Mouse (Mus musculus) Patski (cell line): ENCODE measurements at regions not wholly inside any gene's neighbourhood (a gene's known extent, or its start where the extent isn't known, plus 50 kb on each side); places are given as distances from the start of the nearest gene placed in this dataset.
A peak's percentile ranks its signal among the peaks of the same experiment; 100 is the strongest.

ENCODE experiments used
- ATAC-seq: fragments of 100-300 bp; one replicate; pipeline ENCODE4 v1.8.0; 2021
- CTCF ChIA-PET: fragments of 350-600 bp; sonication (Branson Sonifier 250); formaldehyde crosslinking; loops from one replicate; lab custom pipeline; 2022; ENCODE audit warnings: inconsistent platforms; lab: Charles Lee
- POLR2A ChIA-PET: fragments of 350-600 bp; sonication (Branson Sonifier 250); formaldehyde crosslinking; loops from one replicate; lab custom pipeline; 2022; ENCODE audit warnings: antibody characterized with exemption, inconsistent platforms; lab: Charles Lee
- DNase-seq: peaks from one replicate; pipeline ENCODE4 v3.0.0-alpha.2; 2011; ENCODE audit warnings: low read depth, low spot score
- H3K27me3 ChIP-seq: fragments of 371-371 bp; one replicate; pipeline ENCODE4 v1.5.1; 2021
- CTCF ChIP-seq: fragments of 100-300 bp; IDR thresholded peaks from one replicate; pipeline ENCODE4 v1.5.1; 2021
- in situ Hi-C: fragments of 300-500 bp; cut with MboI; formaldehyde crosslinking; loops from 3 replicates; pipeline ENCODE4 v1.11.1; 2018; ENCODE audit warnings: low pct_unique_long_range_greater_than_20kb, mixed read lengths

DNA sequence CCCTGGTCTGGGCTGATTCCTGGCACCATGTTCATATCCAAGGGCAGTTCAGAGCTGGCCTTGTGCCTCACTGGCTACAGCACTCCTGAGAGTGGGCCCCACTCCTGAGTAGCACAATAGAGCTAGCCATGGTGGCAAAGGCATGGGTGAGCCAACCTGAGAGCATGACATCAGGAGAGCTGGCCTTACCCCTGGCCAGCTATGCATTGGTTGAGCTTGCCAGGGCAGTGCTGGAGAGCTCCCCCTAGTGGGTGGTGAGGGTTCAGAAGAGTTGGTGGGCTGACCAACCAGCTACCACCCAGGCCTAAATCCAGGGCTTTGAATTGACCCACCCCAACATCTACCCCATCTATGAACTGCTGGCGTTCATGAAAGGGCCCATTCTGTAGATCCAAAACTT is 106.0 kb upstream of the Usp24 start:
- peak; percentile 47 for TF ChIP-seq CTCF
- CTCF ChIA-PET, result interaction anchor here (2.2 to 2.5 kb wide), 2 partner anchors 12 to 15 kb away, joined by 6 read pairs; no protein-coding TSS in a partner anchor
- ATAC-seq (no peak), DNase-seq (no peak)
- POLR2A ChIA-PET, result no interaction called here
- no peaks in the 10 kb centered on the region for H3K27me3 ChIP-seq
- in situ Hi-C loops, result no loop called here

DNA sequence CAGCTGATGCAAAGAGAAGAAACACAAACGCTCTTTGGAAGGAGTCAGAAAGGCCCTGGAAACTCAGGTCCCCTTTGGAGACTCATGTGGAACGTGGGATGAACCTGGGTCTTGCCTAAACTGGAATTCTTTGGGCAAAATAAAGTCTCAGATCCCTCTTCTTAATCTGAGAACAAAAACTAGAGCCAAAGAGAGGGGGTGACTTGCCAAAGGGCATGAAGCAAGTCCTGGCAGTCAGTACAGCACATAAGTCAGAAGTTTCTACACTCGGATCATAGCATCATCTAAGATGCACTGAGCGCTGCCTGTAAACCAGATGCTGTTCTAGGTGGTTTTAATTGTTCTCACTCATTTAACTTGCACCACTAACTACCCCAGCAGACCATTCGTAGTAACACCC is 101.8 kb upstream of the Usp24 start:
- DNase-seq (no peak), ATAC-seq (no peak)
- no peaks in the 10 kb centered on the region for H3K27me3 ChIP-seq
- TF ChIP-seq CTCF, result no peak
- in situ Hi-C loops, result no loop called here
- ChIA-PET CTCF (no interaction called here), POLR2A (no interaction called here)

DNA sequence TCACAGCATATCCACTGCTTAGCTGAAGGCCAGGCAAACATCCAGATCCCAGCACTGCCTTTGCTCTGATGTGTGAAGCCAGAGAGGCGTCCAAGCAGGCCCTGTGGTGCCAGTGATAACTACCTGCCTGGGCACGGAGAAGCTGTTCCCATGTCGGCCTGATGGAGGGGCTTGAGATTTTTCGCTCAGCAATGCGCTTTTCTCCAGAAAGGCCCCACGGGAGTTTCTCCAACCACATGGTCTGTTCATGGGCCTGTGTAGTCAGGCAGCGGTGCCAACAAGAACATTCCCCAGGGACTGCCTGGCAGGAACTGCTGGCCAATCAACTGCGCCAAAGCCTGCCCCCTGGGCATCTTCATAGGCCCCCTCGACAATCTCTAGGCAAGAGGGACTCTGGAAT is 95.4 kb upstream of the Usp24 start:
- in situ Hi-C loops, result loop anchor here (10.0 kb wide), 2 partner anchors 1176 to 1316 kb away; no protein-coding TSS in a partner anchor
- H3K27me3 ChIP-seq, result no peaks in the 10 kb centered on the region
- DNase-seq (no peak), ATAC-seq (no peak)
- POLR2A ChIA-PET, result no interaction called here
- CTCF ChIA-PET, result no interaction called here
- TF ChIP-seq CTCF, result no peak

DNA sequence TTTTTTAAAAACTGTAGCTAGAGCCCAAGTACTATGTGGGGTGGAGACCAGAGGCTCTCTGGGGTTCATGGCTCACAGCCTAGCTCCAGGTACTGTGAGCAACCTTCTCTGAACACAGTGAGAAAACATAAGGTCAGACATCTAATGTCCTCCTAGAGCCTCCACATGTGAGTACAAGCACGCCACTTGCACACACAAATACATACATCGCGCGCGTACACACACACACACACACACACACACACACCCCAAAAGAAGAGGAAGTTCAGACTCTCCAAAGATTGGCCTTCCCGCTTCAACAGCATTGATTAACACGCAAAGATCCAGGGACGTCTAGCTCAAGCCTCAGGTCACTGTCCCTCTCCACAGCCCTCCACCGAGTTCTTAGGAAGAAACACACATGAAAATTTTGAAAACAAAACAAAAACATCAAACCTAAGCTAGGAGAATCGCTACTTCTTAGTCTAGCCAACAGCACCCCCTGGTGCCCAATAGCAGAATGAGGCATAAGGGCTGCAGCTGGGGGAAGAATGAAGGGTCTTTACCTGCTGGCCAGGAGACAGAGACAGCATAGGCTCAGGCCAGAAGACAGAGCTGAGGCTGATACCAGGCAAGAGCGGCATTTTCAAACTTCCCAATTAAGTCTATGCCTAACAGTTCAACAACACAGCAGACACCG is 90.7 kb upstream of the Usp24 start:
- no peaks in the 10 kb centered on the region for H3K27me3 ChIP-seq
- in situ Hi-C loops, result loop anchor here (5.0 to 10.0 kb wide), 4 partner anchors 152 to 1321 kb away; no protein-coding TSS in a partner anchor
- TF ChIP-seq CTCF, result peak; percentile 93
- DNase-seq, result no peak
- ChIA-PET POLR2A (interaction anchor here (0.9 to 1.3 kb wide), 2 partner anchors 8 to 141 kb away, joined by 3 to 4 read pairs; no protein-coding TSS in a partner anchor), CTCF (interaction anchor here (0.7 to 2.4 kb wide), 8 partner anchors 35 to 1194 kb away, joined by 3 to 16 read pairs (median 3); no protein-coding TSS in a partner anchor)
- ATAC-seq, result no peak

DNA sequence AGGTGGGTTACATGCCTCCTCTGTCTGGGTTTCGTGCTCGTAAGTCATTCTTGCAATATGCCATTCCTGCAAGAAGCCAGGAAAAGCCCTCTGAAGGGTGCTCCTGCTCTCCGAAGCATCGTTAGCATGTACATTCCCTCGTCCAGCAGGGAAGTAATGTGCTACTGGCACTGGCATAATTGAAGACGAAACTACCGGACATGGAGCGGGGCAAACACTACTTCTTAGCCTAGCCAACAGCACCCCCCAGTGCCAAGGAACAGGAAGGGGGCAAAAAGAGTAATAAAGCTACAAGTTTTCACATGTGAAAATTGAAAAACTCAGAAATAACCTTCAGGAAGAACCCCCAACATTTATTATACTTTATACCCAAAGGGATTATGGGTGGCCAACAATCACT is 88.6 kb upstream of the Usp24 start:
- no peak for DNase-seq

DNA sequence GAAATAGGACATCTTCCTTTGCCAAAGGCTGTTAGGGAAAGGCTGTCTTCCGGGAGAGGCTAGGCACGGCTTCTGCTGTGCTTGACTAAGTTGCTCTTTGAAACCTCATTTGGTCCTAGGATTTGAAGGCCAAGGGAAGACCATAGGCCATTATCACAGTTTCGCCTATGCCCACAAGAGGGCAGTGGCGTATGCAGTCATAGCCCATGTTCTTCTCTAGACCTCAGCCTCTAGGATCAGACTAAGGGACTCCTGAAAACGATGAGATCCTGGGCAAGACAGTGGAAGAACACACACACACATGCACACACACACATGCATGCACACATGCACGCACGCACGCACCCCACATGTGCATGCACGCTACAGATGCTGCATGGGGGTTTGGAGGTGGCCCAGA is 87.5 kb upstream of the Usp24 start:
- DNase-seq (no peak), ATAC-seq (peak; percentile 74)
- CTCF ChIA-PET, result interaction anchor here (0.7 to 1.0 kb wide), 3 partner anchors 85 to 148 kb away, joined by 3 to 7 read pairs (median 5); no protein-coding TSS in a partner anchor
- peak; percentile 86 for TF ChIP-seq CTCF
- H3K27me3 ChIP-seq, result no peaks in the 10 kb centered on the region
- in situ Hi-C loops, result loop anchor here (5.0 to 10.0 kb wide), 4 partner anchors 149 to 1324 kb away; no protein-coding TSS in a partner anchor
- POLR2A ChIA-PET, result no interaction called here

More for the DNA sequence above, 88.6 kb upstream of the Usp24 start:
- peak; percentile 65 for TF ChIP-seq CTCF
- no peak for ATAC-seq
- POLR2A ChIA-PET, result no interaction called here
- CTCF ChIA-PET, result no interaction called here
- in situ Hi-C loops, result loop anchor here (5.0 to 10.0 kb wide), 4 partner anchors 150 to 1323 kb away; no protein-coding TSS in a partner anchor
- no peaks in the 10 kb centered on the region for H3K27me3 ChIP-seq

DNA sequence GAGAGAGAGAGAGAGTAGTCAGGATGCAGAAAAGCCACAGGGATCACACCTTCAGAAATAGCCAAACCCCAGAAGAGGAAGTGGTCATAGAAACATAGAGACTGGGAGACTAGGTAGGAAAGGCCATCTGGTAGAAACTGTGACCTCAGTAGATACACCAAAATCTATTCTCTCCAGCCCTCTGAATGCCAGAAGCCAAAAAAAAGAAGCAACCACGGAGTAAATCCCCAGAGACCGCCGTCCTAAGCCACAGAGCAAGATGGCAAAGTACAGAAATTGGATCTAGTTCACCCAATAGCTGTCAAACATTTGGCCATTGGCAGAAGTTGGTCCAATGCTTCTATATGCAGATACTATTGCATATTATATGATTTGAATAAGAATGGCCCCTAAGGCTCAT is 86.5 kb upstream of the Usp24 start:
- ChIA-PET POLR2A (interaction anchor here (0.6 kb wide), 1 partner anchor 139 kb away, joined by 4 read pairs; no protein-coding TSS in a partner anchor), CTCF (interaction anchor here (0.7 to 2.0 kb wide), 6 partner anchors 14 to 146 kb away, joined by 3 to 9 read pairs (median 3); no protein-coding TSS in a partner anchor)
- in situ Hi-C loops, result loop anchor here (5.0 to 10.0 kb wide), 4 partner anchors 148 to 1325 kb away; no protein-coding TSS in a partner anchor
- no peak for TF ChIP-seq CTCF
- no peaks in the 10 kb centered on the region for H3K27me3 ChIP-seq
- no peak for DNase-seq
- ATAC-seq, result no peak

DNA sequence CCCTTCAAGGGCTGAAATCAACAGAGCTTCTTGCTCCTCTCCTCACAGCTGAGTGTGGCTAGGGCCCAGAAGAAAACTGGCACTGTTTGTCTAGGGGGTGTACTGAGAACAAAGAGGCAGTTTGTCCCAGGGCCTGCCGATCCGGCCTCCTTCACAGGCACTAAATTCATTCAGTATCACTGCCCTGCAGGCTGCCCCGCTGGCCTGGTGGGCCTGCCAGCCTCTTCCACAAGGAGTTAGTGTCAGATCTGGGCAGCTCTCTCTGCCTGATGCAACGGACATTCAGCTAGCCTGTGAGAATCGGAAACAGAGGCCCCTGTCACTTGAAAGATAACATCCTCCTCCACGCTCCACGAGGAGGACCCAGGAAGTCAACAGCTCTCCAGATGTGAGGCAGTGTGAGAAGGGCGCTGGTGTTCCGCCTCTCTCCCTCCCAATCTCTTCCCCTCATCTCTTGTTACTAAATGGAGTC is 83.5 kb upstream of the Usp24 start:
- no peak for ATAC-seq
- CTCF ChIA-PET, result interaction anchor here (0.7 kb wide), 1 partner anchor 11 kb away, joined by 3 read pairs; no protein-coding TSS in a partner anchor
- POLR2A ChIA-PET, result interaction anchor here (0.7 kb wide), 1 partner anchor 12 kb away, joined by 3 read pairs; no protein-coding TSS in a partner anchor
- TF ChIP-seq CTCF, result no peak
- H3K27me3 ChIP-seq, result no peaks in the 10 kb centered on the region
- in situ Hi-C loops, result no loop called here
- DNase-seq, result no peak

DNA sequence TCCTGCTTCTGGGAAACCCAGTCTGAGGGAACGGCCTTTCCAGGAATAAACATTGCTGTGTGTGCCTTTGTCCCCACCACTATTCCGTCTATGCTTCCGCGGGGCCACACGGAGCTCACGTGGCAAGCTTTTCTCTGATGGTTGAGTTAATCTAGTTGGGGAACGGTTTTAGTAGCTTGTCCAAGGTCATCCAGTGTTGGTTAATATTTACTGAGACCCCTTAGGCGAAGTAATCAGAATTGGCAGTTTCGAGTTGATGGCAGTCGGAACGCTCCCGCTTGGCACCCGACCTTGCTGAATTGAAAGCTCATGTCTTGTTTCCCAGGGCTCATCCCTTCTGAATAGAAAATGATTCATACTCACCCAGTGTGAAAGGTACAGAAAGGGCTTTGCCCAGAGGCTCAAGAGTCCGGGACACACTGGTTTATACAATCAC is 71.6 kb upstream of the Usp24 start:
- no peaks in the 10 kb centered on the region for H3K27me3 ChIP-seq
- peak; percentile 94 for ATAC-seq
- POLR2A ChIA-PET, result interaction anchor here (1.2 to 1.4 kb wide), 2 partner anchors 12 kb away, joined by 3 to 4 read pairs; no protein-coding TSS in a partner anchor
- TF ChIP-seq CTCF, result no peak
- in situ Hi-C loops, result no loop called here
- CTCF ChIA-PET, result interaction anchor here (1.0 to 2.5 kb wide), 3 partner anchors 11 to 131 kb away, joined by 3 to 12 read pairs (median 3); no protein-coding TSS in a partner anchor
- peak; percentile 94 for DNase-seq

DNA sequence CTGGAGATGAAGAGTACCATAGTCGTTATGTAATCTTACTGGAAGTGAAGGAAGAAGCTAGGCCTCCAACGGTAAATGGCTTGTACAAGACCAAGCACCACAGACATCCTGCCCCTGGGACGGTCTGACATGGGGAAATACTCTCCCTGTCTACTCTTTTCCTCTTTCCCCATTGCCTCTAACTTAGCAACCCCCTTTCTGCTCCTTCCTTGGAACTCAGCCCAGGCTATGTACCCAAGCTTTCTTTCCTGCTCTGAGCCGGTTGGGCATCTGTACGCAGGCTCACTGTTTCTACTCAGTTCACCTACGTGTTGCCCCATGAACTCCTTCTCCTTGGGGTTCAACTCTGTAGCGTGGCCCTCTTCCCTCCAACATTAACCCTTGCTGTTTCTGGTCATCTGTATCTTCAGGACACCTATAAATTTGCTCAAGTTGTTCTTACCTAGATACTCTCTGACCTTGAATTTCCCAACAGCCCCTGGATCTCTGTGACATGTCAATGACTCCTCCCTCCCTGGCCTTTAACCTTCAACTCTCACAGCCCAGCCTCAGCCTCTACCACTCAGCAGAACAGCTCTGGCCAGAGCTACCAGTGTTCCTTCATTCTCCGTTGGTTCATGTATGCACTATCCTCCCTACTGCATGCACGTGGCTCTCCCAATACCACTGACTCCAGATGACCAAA is 71.0 kb upstream of the Usp24 start:
- no peak for ATAC-seq
- in situ Hi-C loops, result no loop called here
- no peak for TF ChIP-seq CTCF
- H3K27me3 ChIP-seq, result no peaks in the 10 kb centered on the region
- CTCF ChIA-PET, result interaction anchor here (1.0 to 2.5 kb wide), 3 partner anchors 10 to 130 kb away, joined by 3 to 12 read pairs (median 3); no protein-coding TSS in a partner anchor
- no peak for DNase-seq
- POLR2A ChIA-PET, result interaction anchor here (1.2 to 1.4 kb wide), 2 partner anchors 11 to 12 kb away, joined by 3 to 4 read pairs; no protein-coding TSS in a partner anchor
